Mouse (Mus musculus) megakaryocyte, embryonic 14.5 days (primary cell): ENCODE data around the gene Wdr13. TPM values are rescaled to one million over a fixed set of nuclear protein-coding genes. Genes with fewer than 3 reads are reported as not detected.
A peak's percentile ranks its signal among the peaks of the same experiment; 100 is the strongest.

ENCODE experiments used
- H3K27me3 ChIP-seq: replicated peaks from 2 replicates; pipeline ENCODE3; 2012; ENCODE audit warnings: inconsistent platforms
- H3K36me3 ChIP-seq: replicated peaks from 2 replicates; pipeline ENCODE3; 2012; ENCODE audit warnings: low read length, inconsistent platforms, mixed read lengths
- H3K4me1 ChIP-seq: 2 replicates; pipeline ENCODE4 v1.6.1; 2012; ENCODE audit warnings: inconsistent platforms
- H3K4me3 ChIP-seq: replicated peaks from 2 replicates; pipeline ENCODE3; 2012; ENCODE audit warnings: moderate library complexity, mild to moderate bottlenecking, inconsistent platforms
- H3K9me3 ChIP-seq: 2 replicates; pipeline ENCODE4 v1.6.1; 2012; ENCODE audit warnings: inconsistent platforms
- FLI1 ChIP-seq: IDR thresholded peaks from 2 replicates; pipeline ENCODE4 v1.6.1; 2012; ENCODE audit warnings: low read length, inconsistent platforms, mixed read lengths
- GATA1 ChIP-seq: IDR thresholded peaks from 3 replicates; pipeline ENCODE4 v1.6.1; 2012; ENCODE audit warnings: mixed read lengths, low read length, inconsistent platforms, borderline replicate concordance
- polyA plus RNA-seq: library from polyadenylated mRNA; stranded (reverse); fragments of >175 nt; gene quantifications from 2 replicates; pipeline ENCODE4 v1.2.3, GENCODE M21; 2012; ENCODE audit warnings: low replicate concordance; ENCODE audit not compliant: insufficient read depth

Gene Wdr13
- polyA plus RNA-seq, 1 experiment = 23.4 TPM

DNA sequence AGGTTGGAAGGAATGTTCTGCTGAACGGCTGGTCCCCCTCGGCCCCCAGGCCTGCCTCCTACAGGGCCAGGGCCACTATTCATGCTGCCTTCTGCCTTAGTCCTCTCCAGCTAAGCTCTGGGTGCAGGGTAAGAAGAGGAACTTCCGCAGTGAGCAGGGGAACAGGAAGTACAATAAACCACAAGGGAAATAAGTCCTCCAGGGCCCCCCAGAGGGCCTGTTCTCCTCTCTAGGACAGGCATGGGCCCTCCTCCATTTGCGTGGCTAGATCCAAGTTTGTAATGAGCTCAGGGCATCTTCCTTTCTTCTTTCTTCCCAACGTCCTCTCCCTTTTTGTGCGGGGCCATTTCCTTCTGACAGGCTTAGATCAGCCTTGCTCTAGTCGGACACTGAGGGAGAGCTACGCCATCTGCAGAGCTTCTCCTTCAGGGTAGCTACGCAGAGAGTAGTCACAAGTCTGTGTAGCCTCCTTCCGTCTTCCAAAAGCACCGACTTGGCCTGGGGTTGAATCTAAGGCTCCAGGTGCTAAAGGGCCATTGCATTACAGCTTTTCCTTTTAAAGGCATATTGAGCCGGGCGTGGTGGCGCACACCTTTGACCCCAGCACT, 42.2 kb downstream of the Wdr13 start, which contains the start of gene Was:
Gene Was, minus strand, starts transcription at position 153 of the 608 bp plus-strand sequence.
- TF ChIP-seq GATA1 = no peak
- TF ChIP-seq FLI1 = no peak
- Histone ChIP-seq H3K9me3 (no peaks in the 10 kb centered on the region), H3K4me3 (peak within 1 kb of the TSS; percentile 93), H3K4me1 (peaks cover 38% of the 10 kb centered on the region), H3K36me3 (peaks cover 36% of the 10 kb centered on the region), H3K27me3 (no peaks in the 10 kb centered on the region)

DNA sequence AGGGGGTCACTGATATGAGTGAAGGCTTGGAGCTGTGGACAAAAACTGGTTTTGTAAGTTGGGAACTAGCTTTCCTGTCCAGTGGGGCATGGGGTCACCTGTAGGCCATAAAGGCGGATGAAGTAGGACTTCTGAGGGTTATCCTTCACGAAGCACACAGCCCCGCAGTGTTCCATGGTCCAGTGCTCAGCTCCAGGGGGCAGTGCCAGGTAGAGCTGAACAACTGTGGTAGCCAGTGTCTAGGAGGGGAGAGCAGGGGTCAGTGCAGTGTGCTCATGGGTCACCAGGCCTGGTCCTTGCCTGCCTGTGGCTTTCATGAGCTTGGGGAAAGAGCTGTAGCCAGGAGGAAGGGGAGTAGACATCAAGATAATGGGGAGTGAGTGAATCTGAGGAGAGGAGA, 42.9 kb downstream of the Wdr13 start:
- TF ChIP-seq FLI1 = no peak
- TF ChIP-seq GATA1 = no peak
- peaks cover 44% of the 10 kb centered on the region for H3K4me1 ChIP-seq
- peak overlapping the region; percentile 93 for H3K4me3 ChIP-seq

DNA sequence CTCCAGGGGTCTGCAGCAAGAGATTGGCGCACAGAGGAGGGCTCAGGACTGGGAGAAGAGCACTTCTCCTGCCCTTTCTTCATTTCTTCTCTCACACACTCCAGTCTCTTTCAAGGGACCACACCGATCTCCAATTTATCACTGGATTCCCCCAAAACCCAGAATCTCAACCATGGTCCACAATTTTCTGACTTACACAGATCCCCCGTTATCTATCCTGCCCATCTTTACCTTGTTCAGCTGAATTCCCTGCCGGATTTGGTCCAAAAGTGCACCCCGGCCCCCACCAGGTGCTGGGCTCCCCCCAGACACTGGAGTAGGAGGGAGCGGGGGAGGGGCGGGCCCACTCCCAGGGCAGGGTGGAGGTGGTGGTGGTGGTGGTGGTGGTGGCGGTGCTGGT, 47.1 kb downstream of the Wdr13 start:
- no peaks in the 10 kb centered on the region for H3K9me3 ChIP-seq
- peaks cover 40% of the 10 kb centered on the region for H3K4me1 ChIP-seq
- TF ChIP-seq FLI1 (no peak), GATA1 (peak; percentile 51; the same call in 1 of the 3 replicates)
- no peak overlapping the region for H3K4me3 ChIP-seq
- H3K36me3 ChIP-seq = peaks cover 70% of the 10 kb centered on the region
- H3K27me3 ChIP-seq = no peaks in the 10 kb centered on the region

More for the DNA sequence above, 42.9 kb downstream of the Wdr13 start:
- H3K27me3 ChIP-seq = no peaks in the 10 kb centered on the region
- no peaks in the 10 kb centered on the region for H3K9me3 ChIP-seq
- H3K36me3 ChIP-seq = peaks cover 44% of the 10 kb centered on the region

DNA sequence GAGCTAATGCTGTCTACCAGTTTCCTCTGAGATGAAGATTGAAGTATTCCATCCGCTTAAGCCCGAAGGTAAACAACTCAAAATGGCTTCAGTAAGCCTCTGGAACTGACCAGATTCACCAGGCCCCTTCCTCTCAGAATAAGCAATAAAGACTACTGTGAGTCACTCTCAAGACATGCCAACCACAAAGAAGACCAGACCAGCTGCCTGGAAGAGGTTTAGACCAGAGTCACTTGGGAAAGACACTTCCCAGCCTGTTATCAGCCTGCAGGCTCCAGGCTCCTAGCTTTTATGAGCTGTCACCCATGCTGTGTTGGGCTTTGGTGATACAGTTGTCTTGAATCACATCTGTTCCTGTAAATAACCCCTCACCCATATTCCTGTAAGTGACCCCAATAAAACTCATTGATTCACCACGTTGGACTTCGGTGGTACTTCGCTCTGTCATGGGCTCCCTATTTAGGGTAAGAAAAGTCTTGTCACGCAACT, 47.9 kb downstream of the Wdr13 start:
- Histone ChIP-seq H3K4me3 (no peak overlapping the region), H3K36me3 (peaks cover 70% of the 10 kb centered on the region), H3K9me3 (no peaks in the 10 kb centered on the region), H3K27me3 (no peaks in the 10 kb centered on the region), H3K4me1 (peaks cover 37% of the 10 kb centered on the region)
- TF ChIP-seq GATA1 (no peak), FLI1 (no peak)

DNA sequence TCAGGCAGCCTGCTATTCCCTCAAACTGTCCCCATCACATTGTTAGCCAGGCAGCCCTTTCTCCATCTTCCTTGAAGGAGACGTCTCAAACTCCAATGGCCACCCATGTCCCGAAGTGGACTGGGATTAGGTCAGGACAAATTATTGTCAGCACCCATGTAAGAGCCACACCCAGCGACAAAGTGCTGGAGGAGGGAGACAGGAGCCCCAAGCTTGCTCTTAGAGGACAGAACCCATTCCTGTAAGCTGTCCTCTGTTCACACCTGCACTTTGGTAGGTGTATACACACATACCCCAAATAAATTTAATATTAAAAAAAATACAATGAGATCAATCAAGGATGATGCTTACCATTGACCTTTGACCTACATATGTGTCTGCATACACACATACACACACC, 57.6 kb downstream of the Wdr13 start:
- H3K4me3 ChIP-seq = peak overlapping the region; percentile 93
- no peaks in the 10 kb centered on the region for H3K27me3 ChIP-seq

DNA sequence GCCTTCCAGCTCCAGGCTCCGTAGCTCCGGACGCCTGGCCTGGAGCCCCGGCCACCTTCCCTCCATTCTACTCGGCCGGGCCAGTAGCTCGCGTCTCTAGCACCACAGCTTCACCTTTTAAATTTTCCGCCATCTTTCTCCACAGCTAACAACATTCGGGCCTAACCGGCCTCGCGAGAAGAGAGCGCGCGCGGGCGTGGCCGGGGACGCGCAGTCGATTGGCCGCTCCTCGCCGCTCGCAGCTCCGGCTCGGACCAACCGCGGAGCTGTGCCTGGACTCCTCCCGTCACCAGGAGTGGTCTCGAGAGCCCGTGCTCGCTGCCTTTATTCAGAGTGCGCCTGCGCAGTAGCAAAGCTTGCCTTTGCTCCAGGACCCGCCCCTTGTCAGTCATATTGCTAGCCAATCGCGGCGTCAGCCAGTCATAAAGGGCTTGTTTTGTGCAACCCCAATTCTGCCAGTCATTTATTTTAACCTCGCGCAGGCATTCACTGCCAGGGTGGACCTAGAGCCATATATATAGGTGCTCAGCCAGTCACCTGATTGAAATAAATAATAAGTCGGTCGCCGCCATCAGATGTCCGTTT, 58.2 kb downstream of the Wdr13 start, which contains the start of gene Suv39h1:
Gene Suv39h1, minus strand, starts transcription at position 331 of the 585 bp plus-strand sequence.
- H3K4me1 ChIP-seq = peaks cover 17% of the 10 kb centered on the region
- H3K36me3 ChIP-seq = peaks cover 26% of the 10 kb centered on the region
- no peaks in the 10 kb centered on the region for H3K27me3 ChIP-seq
- peak within 1 kb of the TSS; percentile 93 for H3K4me3 ChIP-seq
- TF ChIP-seq FLI1 (no peak), GATA1 (no peak)
- H3K9me3 ChIP-seq = peaks cover 4% of the 10 kb centered on the region; the same call in 1 of the 2 replicates

More for the DNA sequence above, 57.6 kb downstream of the Wdr13 start:
- peaks cover 4% of the 10 kb centered on the region; the same call in 1 of the 2 replicates for H3K9me3 ChIP-seq
- peaks cover 23% of the 10 kb centered on the region for H3K36me3 ChIP-seq
- TF ChIP-seq FLI1 (no peak), GATA1 (no peak)
- peaks cover 17% of the 10 kb centered on the region for H3K4me1 ChIP-seq

DNA sequence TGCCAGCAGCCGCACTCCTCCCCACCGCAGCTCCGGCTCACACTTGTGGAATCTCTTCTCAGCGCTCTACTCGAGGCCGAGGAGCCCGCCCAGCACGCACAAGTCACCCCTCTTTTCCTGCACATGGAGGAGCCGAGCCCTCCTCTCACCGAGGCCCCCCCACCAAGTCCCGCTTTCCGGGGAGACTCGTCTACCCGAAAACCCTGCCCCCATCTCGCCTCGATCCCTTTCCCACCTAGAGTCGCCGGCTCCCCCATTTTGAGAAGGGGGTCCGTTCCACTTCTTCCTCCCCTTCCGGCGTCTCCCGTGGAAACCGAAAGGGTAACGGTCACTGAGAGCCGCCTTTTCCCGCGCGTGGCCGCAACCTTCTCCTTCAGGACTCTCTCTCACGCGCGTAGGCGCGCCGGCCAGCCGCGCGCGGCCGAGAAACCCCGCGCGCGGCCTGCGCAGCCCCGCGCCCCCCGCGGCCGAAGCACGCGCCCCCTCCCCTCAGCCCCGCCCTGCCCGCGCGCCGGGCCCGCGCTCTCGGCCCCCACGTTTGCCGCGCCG, 58.7 kb downstream of the Wdr13 start:
- peak overlapping the region; percentile 93 for H3K4me3 ChIP-seq
- H3K9me3 ChIP-seq = peaks cover 4% of the 10 kb centered on the region; the same call in 1 of the 2 replicates
- peaks cover 17% of the 10 kb centered on the region for H3K4me1 ChIP-seq
- H3K27me3 ChIP-seq = no peaks in the 10 kb centered on the region
- peaks cover 32% of the 10 kb centered on the region for H3K36me3 ChIP-seq
- TF ChIP-seq FLI1 = no peak
- TF ChIP-seq GATA1 = no peak

Other genes starting within 250 kb of the Wdr13 start
- 99.5 and 147 TPM in 2 replicates for gene Slc35a2, start 248.9 kb downstream of the Wdr13 start, polyA plus RNA-seq
- gene Pqbp1, start 233.6 kb downstream of the Wdr13 start, polyA plus RNA-seq = 135 and 223 TPM in 2 replicates
- 139 and 161 TPM in 2 replicates for gene Timm17b, start 233.5 kb downstream of the Wdr13 start, polyA plus RNA-seq
- not detected in 2 replicates for gene Gm10491, start 225.1 kb downstream of the Wdr13 start, polyA plus RNA-seq
- not detected in 2 replicates for gene Gm10490, start 223.3 kb downstream of the Wdr13 start, polyA plus RNA-seq
- 1.4 and 3.8 TPM in 2 replicates for gene Pcsk1n, start 213.1 kb downstream of the Wdr13 start, polyA plus RNA-seq
- gene Eras, start 204.3 kb downstream of the Wdr13 start, polyA plus RNA-seq = not detected in 2 replicates
- 0.96 and 16.9 TPM in 2 replicates for gene Hdac6, start 185.0 kb downstream of the Wdr13 start, polyA plus RNA-seq
- gene Gata1, start 154.8 kb downstream of the Wdr13 start, polyA plus RNA-seq = 227 and 1,046 TPM in 2 replicates
- 0.94 TPM in 1 of 2 replicates, not detected in the other for gene Glod5, start 114.4 kb downstream of the Wdr13 start, polyA plus RNA-seq
- gene Suv39h1, start 58.1 kb downstream of the Wdr13 start, polyA plus RNA-seq = 0.99 and 3.9 TPM in 2 replicates
- 450 and 808 TPM in 2 replicates for gene Was, start 42.4 kb downstream of the Wdr13 start, polyA plus RNA-seq
- 3.2 and 96.3 TPM in 2 replicates for gene Rbm3, start 13.0 kb upstream of the Wdr13 start, polyA plus RNA-seq
- gene Tbc1d25, start 43.3 kb upstream of the Wdr13 start, polyA plus RNA-seq = 1.7 and 3.1 TPM in 2 replicates
- gene Ebp, start 60.6 kb upstream of the Wdr13 start, polyA plus RNA-seq = 3.7 and 5.7 TPM in 2 replicates
- 2.0 and 4.0 TPM in 2 replicates for gene Porcn, start 73.6 kb upstream of the Wdr13 start, polyA plus RNA-seq
- gene Ftsj1, start 119.5 kb upstream of the Wdr13 start, polyA plus RNA-seq = 4.6 and 23.7 TPM in 2 replicates
- gene Slc38a5, start 138.2 kb upstream of the Wdr13 start, polyA plus RNA-seq = 0.06 TPM in 1 of 2 replicates, not detected in the other
- not detected in 2 replicates for gene Ssxb10, start 194.5 kb upstream of the Wdr13 start, polyA plus RNA-seq
- not detected in 2 replicates for gene Ssxb9, start 234.1 kb upstream of the Wdr13 start, polyA plus RNA-seq